Mouse (Mus musculus) heart, postnatal 0 days (tissue): ENCODE measurements around the gene Kif26b. TPM values are rescaled to one million over a fixed set of nuclear protein-coding genes. Genes with fewer than 3 reads are reported as not detected.

ENCODE experiments used
- ATAC-seq: fragments of 200-750 bp; cut with Nextera tagmentation; 2 replicates; pipeline ENCODE4 v1.8.0; 2017; ENCODE audit warnings: low read depth, moderate number of reproducible peaks, moderate library complexity; ENCODE audit not compliant: insufficient read depth
- DNase-seq: peaks from one replicate; pipeline ENCODE4 v3.0.0-alpha.2; 2016; ENCODE audit warnings: low spot score
- H3K27ac ChIP-seq: fragments of 300-500 bp; sonication (generic); 2 replicates; pipeline ENCODE4 v1.5.1; 2014; ENCODE audit warnings: low read depth, mild to moderate bottlenecking
- H3K27me3 ChIP-seq: fragments of 300-500 bp; sonication (generic); 2 replicates; pipeline ENCODE4 v1.6.1; 2014; ENCODE audit warnings: low read length, mixed read lengths; ENCODE audit not compliant: control insufficient read depth, insufficient read depth
- H3K36me3 ChIP-seq: fragments of 300-500 bp; sonication (generic); replicated peaks from 2 replicates; pipeline ENCODE4 v1.6.1; 2014; ENCODE audit warnings: low read length, mixed read lengths; ENCODE audit not compliant: control insufficient read depth, insufficient read depth
- H3K4me1 ChIP-seq: fragments of 300-500 bp; sonication (generic); 2 replicates; pipeline ENCODE4 v1.6.1; 2014; ENCODE audit warnings: antibody characterized with exemption; ENCODE audit not compliant: control insufficient read depth, insufficient read depth
- H3K4me2 ChIP-seq: fragments of 300-500 bp; sonication (generic); 2 replicates; pipeline ENCODE4 v1.6.1; 2014; ENCODE audit warnings: low read depth, mild to moderate bottlenecking, low read length, moderate library complexity
- H3K4me3 ChIP-seq: fragments of 300-500 bp; sonication (generic); 2 replicates; pipeline ENCODE4 v1.5.1; 2014; ENCODE audit warnings: low read depth, low read length
- H3K9ac ChIP-seq: fragments of 300-500 bp; sonication (generic); replicated peaks from 2 replicates; pipeline ENCODE4 v1.6.1; 2014; ENCODE audit warnings: low read depth, low read length, mixed read lengths
- H3K9me3 ChIP-seq: fragments of 300-500 bp; sonication (generic); replicated peaks from 2 replicates; pipeline ENCODE4 v1.6.1; 2016; ENCODE audit warnings: low read length; ENCODE audit not compliant: control insufficient read depth
- CTCF ChIP-seq: IDR thresholded peaks from 2 replicates; pipeline ENCODE4 v1.5.1; 2016; ENCODE audit warnings: antibody characterized with exemption, control low read depth, low read depth
- EP300 ChIP-seq: IDR thresholded peaks from 2 replicates; pipeline ENCODE4 v1.6.1; 2016; ENCODE audit warnings: antibody characterized with exemption, low read depth
- WGBS: fragments of 180-500 bp; shearing (Covaris S2); extraction: QIAGEN DNeasy Blood & Tissue Kit; methylation state at CpG from one replicate; pipeline ENCODE4 v1.1.7; 2014; 5-methylcytosine and 5-hydroxymethylcytosine counted together
- polyA plus RNA-seq: library from polyadenylated mRNA; unstranded; fragments of >200 nt; fragmentation: Nextera tagmentation; extraction: Ambion mirVana; gene quantifications from 2 replicates; pipeline ENCODE4 v1.2.1, GENCODE M21; 2015
- total RNA-seq: library from RNA; depleted of rRNA; stranded (reverse); fragments of >200 nt; gene quantifications from 2 replicates; pipeline ENCODE4 v1.2.3, GENCODE M21; 2014; ENCODE audit warnings: low replicate concordance

Kif26b gene
- total and polyA plus RNA-seq, 2 experiments from 2014 or later, result 1.8 to 19.8 TPM

GRCm38 (mm10) chr1:178827223-178827622 is 298.3 kb downstream of the Kif26b start:
- Histone ChIP-seq H3K4me2 (no peak overlapping the region), H3K4me1 (no peaks in the 10 kb centered on the region), H3K36me3 (no peaks in the 10 kb centered on the region), H3K27ac (no peak overlapping the region), H3K9me3 (no peaks in the 10 kb centered on the region), H3K9ac (no peak overlapping the region), H3K27me3 (no peaks in the 10 kb centered on the region), H3K4me3 (no peak overlapping the region)
- TF ChIP-seq EP300 (no peak), CTCF (no peak)
- 91% methylated on average over 3 of the region's 3 CpGs for WGBS
- no peak for DNase-seq
- ATAC-seq, result no peak

- TF ChIP-seq CTCF (no peak), EP300 (no peak)
- no peak overlapping the region for H3K4me3 ChIP-seq
- H3K4me2 ChIP-seq, result no peak overlapping the region
- no peaks in the 10 kb centered on the region for H3K27me3 ChIP-seq
- no peak overlapping the region for H3K9ac ChIP-seq
- DNase-seq (no peak), ATAC-seq (no peak)
- no peak overlapping the region for H3K27ac ChIP-seq
- no peaks in the 10 kb centered on the region for H3K4me1 ChIP-seq
- WGBS, result 69% methylated on average over 4 of the region's 4 CpGs
- H3K9me3 ChIP-seq, result no peaks in the 10 kb centered on the region
- no peaks in the 10 kb centered on the region for H3K36me3 ChIP-seq
Observed at GRCm38 (mm10) chr1:178829456-178829855, 300.5 kb downstream of the Kif26b start.

- no peaks in the 10 kb centered on the region for H3K9me3 ChIP-seq
- H3K4me2 ChIP-seq, result no peak overlapping the region
- no peaks in the 10 kb centered on the region for H3K4me1 ChIP-seq
- H3K4me3 ChIP-seq, result no peak overlapping the region
- TF ChIP-seq CTCF (no peak), EP300 (no peak)
- H3K9ac ChIP-seq, result no peak overlapping the region
- ATAC-seq (no peak), DNase-seq (no peak)
- no peaks in the 10 kb centered on the region for H3K36me3 ChIP-seq
- 73% methylated on average over 6 of the region's 6 CpGs for WGBS
- no peak overlapping the region for H3K27ac ChIP-seq
- H3K27me3 ChIP-seq, result no peaks in the 10 kb centered on the region
Observed at GRCm38 (mm10) chr1:178832571-178832970, 303.6 kb downstream of the Kif26b start.

GRCm38 (mm10) chr1:178835805-178836204 is 306.9 kb downstream of the Kif26b start:
- no peak for ATAC-seq
- Histone ChIP-seq H3K9me3 (no peaks in the 10 kb centered on the region), H3K9ac (no peak overlapping the region), H3K4me3 (no peak overlapping the region), H3K27ac (no peak overlapping the region), H3K4me1 (peaks cover 24% of the 10 kb centered on the region), H3K4me2 (no peak overlapping the region), H3K36me3 (no peaks in the 10 kb centered on the region), H3K27me3 (no peaks in the 10 kb centered on the region)
- DNase-seq, result no peak
- no peak for TF ChIP-seq EP300
- TF ChIP-seq CTCF, result no peak
- 77% methylated on average over 9 of the region's 9 CpGs for WGBS

- WGBS, result 86% methylated on average over 1 of the region's 1 CpGs
Observed at GRCm38 (mm10) chr1:178836998-178837397, 308.1 kb downstream of the Kif26b start.

GRCm38 (mm10) chr1:178838696-178839320 is 309.9 kb downstream of the Kif26b start:
- Histone ChIP-seq H3K27ac (peak overlapping the region; percentile 31), H3K4me1 (peaks cover 26% of the 10 kb centered on the region), H3K4me2 (no peak overlapping the region), H3K4me3 (no peak overlapping the region), H3K27me3 (no peaks in the 10 kb centered on the region), H3K9me3 (no peaks in the 10 kb centered on the region), H3K9ac (no peak overlapping the region), H3K36me3 (no peaks in the 10 kb centered on the region)
- ATAC-seq, result peak; percentile 52
- WGBS, result 14% methylated on average over 10 of the region's 10 CpGs
- TF ChIP-seq EP300 (no peak), CTCF (no peak)
- DNase-seq, result peak; percentile 54

More at GRCm38 (mm10) chr1:178836998-178837397, 308.1 kb downstream of the Kif26b start:
- Histone ChIP-seq H3K9ac (no peak overlapping the region), H3K36me3 (no peaks in the 10 kb centered on the region), H3K9me3 (no peaks in the 10 kb centered on the region), H3K27me3 (no peaks in the 10 kb centered on the region), H3K4me2 (no peak overlapping the region), H3K4me1 (peaks cover 26% of the 10 kb centered on the region), H3K4me3 (no peak overlapping the region), H3K27ac (no peak overlapping the region)
- DNase-seq (no peak), ATAC-seq (no peak)
- TF ChIP-seq CTCF (no peak), EP300 (no peak)
